Mouse (Mus musculus) E14TG2a.4 (cell line): Measurements from ENCODE around the gene Tnrc6b.

Experiments used
- CTCF ChIP-seq: conservative IDR thresholded peaks from 2 replicates; pipeline ENCODE4 v1.5.1; 2014; ENCODE audit warnings: low read length
- POU5F1 ChIP-seq: IDR thresholded peaks from 2 replicates; pipeline ENCODE4 v1.6.1; 2014; ENCODE audit warnings: low read length, borderline replicate concordance

DNA sequence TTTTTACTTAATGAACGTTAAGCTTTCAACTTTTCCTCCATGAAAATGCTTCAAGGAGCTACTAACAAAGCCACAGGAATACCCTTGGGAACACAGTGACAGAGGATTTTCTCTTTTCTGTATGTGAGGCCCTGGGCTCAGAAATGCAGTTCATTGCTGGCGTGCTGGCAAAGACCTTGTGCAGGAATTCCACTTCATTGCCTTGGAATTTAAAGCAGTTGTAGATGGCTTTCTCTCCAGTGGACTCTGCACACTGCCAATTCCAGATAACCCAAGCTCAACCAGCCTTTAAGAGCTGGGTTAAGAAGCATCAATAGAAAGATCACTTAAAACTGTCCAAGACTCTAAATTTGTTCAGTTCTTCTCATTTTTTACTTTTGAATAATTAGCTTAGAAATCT, 204.7 kb downstream of the Tnrc6b start:
- TF ChIP-seq CTCF, result no peak
- no peak for TF ChIP-seq POU5F1
